In the genomic region with DNA sequence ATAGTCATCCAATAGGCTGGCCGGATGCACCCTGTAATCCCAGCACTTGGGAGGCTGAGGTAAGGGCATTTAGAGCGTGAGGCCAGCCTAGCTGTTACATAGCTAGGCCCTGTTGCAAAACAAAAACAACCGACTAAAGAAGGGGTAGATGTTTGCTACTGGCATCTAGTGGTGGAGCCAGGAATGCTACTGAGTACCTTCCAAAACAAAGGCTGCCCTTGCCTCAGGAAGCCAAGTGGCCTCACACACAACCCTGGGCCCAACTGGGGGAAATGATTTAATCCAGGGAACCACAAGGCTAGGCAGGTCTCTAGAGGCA, we compare ENCODE assay signal across 8 mouse cellular contexts. TPM values are rescaled to one million over a fixed set of nuclear protein-coding genes. Genes with fewer than 3 reads are reported as not detected.
DNase-seq lines count a peak whose midpoint lies in the region; ATAC-seq and TF ChIP-seq lines count a peak whose summit lies in the region.

No protein-coding gene starts in this region.

- no peak for ATAC-seq in heart, embryonic 11.5 days (replicated peaks; ENCODE audit: insufficient number of reproducible peaks, low FRiP score, low TSS enrichment)
- ATAC-seq in kidney, postnatal 0 days (replicated peaks; ENCODE audit: low FRiP score, low read depth) = no peak

- H3K4me3 ChIP-seq in heart, embryonic 11.5 days (ENCODE audit: low read depth, low read length) = 0 out of 2 replicates have a peak overlapping the region, but pooled peaks have one; percentile 2
- H3K4me3 ChIP-seq in kidney, postnatal 0 days (replicated peaks; ENCODE audit: low read depth, low read length) = no peak overlapping the region
- peak overlapping the region; percentile 64 for H3K4me3 ChIP-seq in megakaryocyte, embryonic 14.5 days (replicated peaks)

- intact Hi-C loops in gastrocnemius, postnatal 14 days (cut with DNase I; ENCODE audit: low total_unique reads) = no loop called here

- H3K27ac ChIP-seq in heart, embryonic 11.5 days (ENCODE audit: low read depth, low read length) = peak overlapping the region; percentile 71
- H3K27ac ChIP-seq in kidney, postnatal 0 days = 0 out of 2 replicates have a peak overlapping the region, but pooled peaks have one; percentile 51

- H3K27me3 ChIP-seq in heart, embryonic 11.5 days (ENCODE audit: control insufficient read depth, insufficient read depth, low read length) = 0 out of 2 replicates have a peak, but pooled peaks cover 3% of the 10 kb centered on the region
- H3K27me3 ChIP-seq in kidney, postnatal 0 days (ENCODE audit: insufficient read depth, low read length) = no peaks in the 10 kb centered on the region
- H3K27me3 ChIP-seq in megakaryocyte, embryonic 14.5 days (replicated peaks) = no peaks in the 10 kb centered on the region

- H3K4me1 ChIP-seq in heart, embryonic 11.5 days (ENCODE audit: control insufficient read depth, insufficient read depth, low read length) = peaks cover 76% of the 10 kb centered on the region
- H3K4me1 ChIP-seq in kidney, postnatal 0 days (replicated peaks; ENCODE audit: insufficient read depth, low read length) = peaks cover 34% of the 10 kb centered on the region
- H3K4me1 ChIP-seq in megakaryocyte, embryonic 14.5 days = peaks cover 98% of the 10 kb centered on the region

- WGBS in heart, embryonic 11.5 days (ENCODE audit: insufficient replicate concordance) = 18% methylated on average over 3 of the region's 3 CpGs
- WGBS in kidney, postnatal 0 days = 19% methylated on average over 3 of the region's 3 CpGs

- no peaks in the 10 kb centered on the region for H3K36me3 ChIP-seq in heart, embryonic 11.5 days (ENCODE audit: control insufficient read depth, insufficient read depth, low read length)
- H3K36me3 ChIP-seq in kidney, postnatal 0 days (ENCODE audit: insufficient read depth, low read length) = no peaks in the 10 kb centered on the region
- peaks cover 46% of the 10 kb centered on the region for H3K36me3 ChIP-seq in megakaryocyte, embryonic 14.5 days (replicated peaks; ENCODE audit: low read length)

- peak; percentile 64 for TF ChIP-seq CTCF in kidney, postnatal 0 days (IDR thresholded peaks at IDR 0.05; ENCODE audit: low read depth)

- peak; percentile 68 for DNase-seq in gastrocnemius, adult 18-20 months (ENCODE audit: low spot score)
- DNase-seq in gastrocnemius, postnatal 14 days = no peak
- DNase-seq in adipocyte (ENCODE audit: low spot score) = peak; percentile 90
- peak; percentile 67 for DNase-seq in kidney, postnatal 0 days (ENCODE audit: low spot score)
- no peak for DNase-seq in B cell, adult 2 months
- no peak for DNase-seq in ovary, postnatal 10 days (ENCODE audit: low spot score)

- peak overlapping the region; percentile 61; the same call in 1 of the 2 replicates for H3K9ac ChIP-seq in heart, embryonic 11.5 days (ENCODE audit: low read depth, low read length)
- H3K9ac ChIP-seq in kidney, postnatal 0 days (ENCODE audit: low read depth, low read length) = no peak overlapping the region

- H3K9me3 ChIP-seq in heart, embryonic 11.5 days (replicated peaks; ENCODE audit: control insufficient read depth, low read length) = no peaks in the 10 kb centered on the region
- H3K9me3 ChIP-seq in kidney, postnatal 0 days (replicated peaks; ENCODE audit: low read length) = no peaks in the 10 kb centered on the region
- no peaks in the 10 kb centered on the region for H3K9me3 ChIP-seq in megakaryocyte, embryonic 14.5 days

- H3K4me2 ChIP-seq in heart, embryonic 11.5 days = peak overlapping the region; percentile 57
- no peak overlapping the region for H3K4me2 ChIP-seq in kidney, postnatal 0 days (ENCODE audit: low read length)

RNA-seq across cellular contexts. Expression of gene G430095P16Rik, which starts 3.1 kb away (rescaled TPM):
- under 1 TPM; 0.34 to 0.45 TPM for total RNA-seq in gastrocnemius, adult 18-20 months (2021)
- total RNA-seq in gastrocnemius, postnatal 14 days (2021) = 1 to 10 TPM in 1 of 2 experiments, under 1 TPM in 1; 0.66 to 1.1 TPM
- 3.4 and 5.4 TPM in 2 replicates for polyA plus RNA-seq in heart, embryonic 11.5 days (2014; fragmentation: Nextera tagmentation; extraction: Ambion mirVana)
- 1.9 and 2.5 TPM in 2 replicates for polyA plus RNA-seq in kidney, postnatal 0 days (2015; fragmentation: Nextera tagmentation; extraction: Ambion mirVana)
- polyA plus RNA-seq in megakaryocyte, embryonic 14.5 days (2012; ENCODE audit: insufficient read depth, low replicate concordance) = 2.7 and 19.7 TPM in 2 replicates

RNA-seq across cellular contexts. Expression of gene Lyl1, which starts 24.6 kb away (rescaled TPM):
- 1 to 10 TPM in 1 of 2 experiments, under 1 TPM in 1; 0.73 to 1.6 TPM for total RNA-seq in gastrocnemius, adult 18-20 months (2021)
- total RNA-seq in gastrocnemius, postnatal 14 days (2021) = 1 to 10 TPM; 2.7 to 2.9 TPM
- polyA plus RNA-seq in heart, embryonic 11.5 days (2014; fragmentation: Nextera tagmentation; extraction: Ambion mirVana) = 19.5 and 22.9 TPM in 2 replicates
- polyA plus RNA-seq in kidney, postnatal 0 days (2015; fragmentation: Nextera tagmentation; extraction: Ambion mirVana) = 6.1 and 6.4 TPM in 2 replicates
- polyA plus RNA-seq in megakaryocyte, embryonic 14.5 days (2012; ENCODE audit: insufficient read depth, low replicate concordance) = 347 and 510 TPM in 2 replicates

RNA-seq across cellular contexts. Expression of gene Nacc1, which starts 38.2 kb away (rescaled TPM):
- total RNA-seq in gastrocnemius, adult 18-20 months (2021) = 10 to 100 TPM; 19.3 to 22.8 TPM
- total RNA-seq in gastrocnemius, postnatal 14 days (2021) = 10 to 100 TPM; 25.7 to 33.6 TPM
- polyA plus RNA-seq in heart, embryonic 11.5 days (2014; fragmentation: Nextera tagmentation; extraction: Ambion mirVana) = 19.1 and 19.6 TPM in 2 replicates
- polyA plus RNA-seq in kidney, postnatal 0 days (2015; fragmentation: Nextera tagmentation; extraction: Ambion mirVana) = 15.9 and 16.1 TPM in 2 replicates
- polyA plus RNA-seq in megakaryocyte, embryonic 14.5 days (2012; ENCODE audit: insufficient read depth, low replicate concordance) = 144 and 266 TPM in 2 replicates

RNA-seq across cellular contexts. Expression of gene Trmt1, which starts 39.8 kb away (rescaled TPM):
- 10 to 100 TPM; 47.0 to 51.4 TPM for total RNA-seq in gastrocnemius, adult 18-20 months (2021)
- total RNA-seq in gastrocnemius, postnatal 14 days (2021) = 10 to 100 TPM; 26.0 to 36.2 TPM
- 49.7 and 51.6 TPM in 2 replicates for polyA plus RNA-seq in heart, embryonic 11.5 days (2014; fragmentation: Nextera tagmentation; extraction: Ambion mirVana)
- polyA plus RNA-seq in kidney, postnatal 0 days (2015; fragmentation: Nextera tagmentation; extraction: Ambion mirVana) = 55.3 and 56.1 TPM in 2 replicates
- polyA plus RNA-seq in megakaryocyte, embryonic 14.5 days (2012; ENCODE audit: insufficient read depth, low replicate concordance) = 107 and 120 TPM in 2 replicates

Comparison
In these comparisons a context has a peak if more than half of its experiments do, and no peak if none do; other contexts are left out.
1. DNase-seq: peak in gastrocnemius, adult 18-20 months (single experiment), adipocyte (single experiment) and kidney, postnatal 0 days (single experiment); none in gastrocnemius, postnatal 14 days (single experiment), B cell, adult 2 months (0 of 2) and ovary, postnatal 10 days (single experiment).
2. RNA of gene Lyl1, which starts 24.6 kb away (polyA plus RNA-seq): 347 to 510 TPM in megakaryocyte, embryonic 14.5 days; 19.5 to 22.9 TPM in heart, embryonic 11.5 days and 6.1 to 6.4 TPM in kidney, postnatal 0 days; every median in the first group is over 10 times any median in the second.